Mouse (Mus musculus) heart, postnatal 4 days (tissue): Measurements from ENCODE around the gene Ppp6r2. TPM values are rescaled to one million over a fixed set of nuclear protein-coding genes. Genes with fewer than 3 reads are reported as not detected.
A peak's percentile ranks its signal among the peaks of the same experiment; 100 is the strongest.

Experiments used
- DNase-seq: peaks from one replicate; pipeline ENCODE4 v3.0.0; 2021
- microRNA-seq, 2 experiments: library from miRNA; unstranded; fragments of <30 nt; microRNA quantifications; one replicate each; pipeline ENCODE4 v1.2.0; 2021 to 2022
- total RNA-seq, 2 experiments: library from RNA; stranded (reverse); gene quantifications; 2 replicates each; pipeline ENCODE4 v1.2.3; 2021

Gene Ppp6r2
- total RNA-seq, 2 experiments from 2014 or later, result 51.4 to 54.7 TPM

DNA sequence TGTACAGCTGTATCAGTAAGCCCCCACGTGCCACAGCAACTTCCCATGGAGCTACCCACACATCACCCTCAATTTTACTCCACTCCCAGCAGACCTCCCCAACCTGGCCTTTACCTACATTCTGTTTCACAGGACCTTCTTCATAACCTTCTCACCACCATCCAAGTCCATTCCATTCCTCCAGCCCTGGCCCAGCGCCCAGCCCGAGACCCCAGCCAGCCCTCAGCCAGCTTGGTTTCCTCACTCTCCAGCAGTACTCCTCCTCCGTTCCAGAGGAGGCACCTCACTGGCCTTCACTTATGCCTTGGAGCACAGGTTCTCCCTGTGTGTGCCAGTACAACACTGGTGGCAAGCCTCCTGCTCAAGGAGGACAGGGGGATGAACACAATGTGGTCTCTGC lies 102.0 kb downstream of the Ppp6r2 start:
- DNase-seq, result no peak

DNA sequence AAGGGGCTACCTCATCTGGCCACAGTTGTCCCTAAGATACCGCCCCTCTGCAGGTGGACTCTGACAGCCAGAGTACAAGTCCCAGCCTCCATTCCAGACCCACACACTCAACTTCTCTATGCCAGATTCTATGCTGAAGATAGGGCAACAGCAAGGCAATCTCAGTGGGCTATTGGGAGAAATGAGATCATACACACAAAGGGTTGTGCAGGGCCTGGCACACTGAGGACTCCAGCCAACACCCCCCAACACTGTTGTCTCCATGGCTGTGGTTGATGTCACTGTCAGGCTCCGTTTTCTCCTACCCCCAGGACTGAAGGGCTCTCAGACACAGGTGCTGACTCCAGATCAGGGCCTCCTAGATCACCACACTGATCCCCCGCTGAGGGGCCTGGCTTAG lies 102.8 kb downstream of the Ppp6r2 start:
- no peak for DNase-seq

DNA sequence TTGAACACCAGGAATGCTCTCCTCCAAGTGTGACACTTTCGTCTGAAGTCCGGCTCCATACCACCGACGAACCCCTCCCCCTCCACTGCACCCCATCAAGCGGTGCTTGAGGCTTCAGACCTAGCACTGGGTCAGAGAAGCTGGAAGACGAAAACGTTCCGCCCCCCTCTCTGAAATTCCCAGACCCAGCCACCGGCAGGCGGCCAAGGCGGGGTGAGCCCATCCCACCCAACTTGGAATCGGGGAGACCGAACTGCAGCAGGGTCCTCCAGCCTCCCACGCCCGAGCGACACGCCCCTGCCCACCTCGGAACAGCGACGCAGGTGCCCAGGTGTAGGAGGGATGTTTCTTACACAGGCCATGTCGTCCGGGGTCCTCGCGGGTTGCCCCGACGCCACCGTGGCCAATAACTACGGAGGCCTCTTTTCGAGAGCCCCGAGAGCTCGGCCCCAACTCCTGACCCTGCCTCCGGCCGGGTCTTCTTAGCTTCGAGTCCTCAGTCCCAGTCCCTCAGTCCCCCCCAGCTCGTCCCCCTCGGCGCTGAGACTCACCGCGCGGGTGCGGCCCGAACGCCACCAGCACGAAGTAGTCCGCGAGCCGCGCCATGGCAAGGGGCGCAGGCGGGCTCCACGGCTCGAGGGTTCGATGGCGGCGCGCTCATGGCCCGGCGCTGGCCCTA lies 103.3 kb downstream of the Ppp6r2 start:
- peak; percentile 58 for DNase-seq

DNA sequence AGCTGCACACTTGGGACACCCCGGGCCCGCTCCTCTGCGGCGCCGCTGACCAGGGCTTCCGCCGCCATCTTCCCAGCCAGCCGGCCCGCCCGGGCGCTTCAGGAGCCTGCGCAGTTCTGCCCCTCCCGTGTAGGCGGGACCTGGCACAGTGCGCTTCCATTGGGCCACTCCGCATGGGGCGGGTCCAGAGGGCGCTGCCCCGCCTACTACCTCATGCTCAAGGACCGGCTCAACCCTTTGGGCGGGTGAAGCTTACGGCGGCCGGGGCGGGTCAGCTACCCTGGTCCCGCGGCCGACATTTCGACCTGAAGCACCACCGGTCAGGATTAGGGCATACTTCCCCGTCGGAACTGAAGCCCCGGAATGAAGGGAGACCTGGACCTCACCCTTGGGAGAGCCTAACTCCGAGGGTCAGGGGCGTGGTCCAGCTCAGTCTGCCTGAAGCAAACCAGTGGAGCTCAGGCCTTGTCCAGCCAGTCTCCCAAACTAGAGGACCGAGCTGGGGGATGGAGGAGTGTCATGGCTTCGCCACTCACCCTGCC lies 103.9 kb downstream of the Ppp6r2 start, which contains the start of gene Sbf1:
Gene Sbf1 (minus strand): TSS at position 122 of the 542 bp plus-strand sequence.
- peak; percentile 99 for DNase-seq

DNA sequence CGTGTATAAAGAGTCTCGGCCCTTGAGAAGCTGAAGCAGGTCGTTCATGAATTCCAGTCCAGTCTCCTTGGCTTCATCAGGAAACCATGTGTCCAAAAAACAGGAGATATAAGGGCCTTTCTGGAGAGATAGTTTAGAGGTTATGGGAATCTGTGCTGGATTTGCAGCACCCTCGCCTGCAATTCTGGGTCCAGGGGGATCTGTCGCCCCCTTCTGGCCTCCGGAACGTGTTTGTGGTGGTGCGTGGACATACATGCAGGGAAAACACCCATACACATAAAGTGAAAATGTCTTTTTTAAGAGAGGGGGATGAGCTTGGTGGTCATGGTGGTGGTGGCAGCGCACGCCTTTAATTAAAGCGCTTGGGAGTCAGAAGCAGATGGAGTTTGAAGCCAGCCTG lies 104.8 kb downstream of the Ppp6r2 start:
- DNase-seq, result peak; percentile 33

DNA sequence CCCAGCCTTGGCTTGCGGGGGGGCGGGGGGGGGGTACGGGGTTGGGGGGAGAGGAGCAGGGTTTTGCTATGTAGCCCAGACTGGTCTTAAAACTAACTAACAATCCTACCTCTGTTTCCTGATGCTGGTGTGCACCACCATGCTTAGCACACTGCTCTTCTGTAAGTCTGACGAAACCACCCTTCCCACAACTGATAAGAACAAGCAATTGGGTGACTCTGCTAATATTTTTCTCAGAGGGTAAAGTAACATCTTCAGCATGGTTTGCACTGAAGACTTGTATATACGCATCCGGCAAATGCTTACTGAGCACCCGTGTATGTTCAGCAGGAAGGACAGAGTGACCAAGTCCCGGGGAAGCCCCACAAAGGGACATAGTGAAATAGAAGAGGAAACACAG lies 109.9 kb downstream of the Ppp6r2 start:
- no peak for DNase-seq

DNA sequence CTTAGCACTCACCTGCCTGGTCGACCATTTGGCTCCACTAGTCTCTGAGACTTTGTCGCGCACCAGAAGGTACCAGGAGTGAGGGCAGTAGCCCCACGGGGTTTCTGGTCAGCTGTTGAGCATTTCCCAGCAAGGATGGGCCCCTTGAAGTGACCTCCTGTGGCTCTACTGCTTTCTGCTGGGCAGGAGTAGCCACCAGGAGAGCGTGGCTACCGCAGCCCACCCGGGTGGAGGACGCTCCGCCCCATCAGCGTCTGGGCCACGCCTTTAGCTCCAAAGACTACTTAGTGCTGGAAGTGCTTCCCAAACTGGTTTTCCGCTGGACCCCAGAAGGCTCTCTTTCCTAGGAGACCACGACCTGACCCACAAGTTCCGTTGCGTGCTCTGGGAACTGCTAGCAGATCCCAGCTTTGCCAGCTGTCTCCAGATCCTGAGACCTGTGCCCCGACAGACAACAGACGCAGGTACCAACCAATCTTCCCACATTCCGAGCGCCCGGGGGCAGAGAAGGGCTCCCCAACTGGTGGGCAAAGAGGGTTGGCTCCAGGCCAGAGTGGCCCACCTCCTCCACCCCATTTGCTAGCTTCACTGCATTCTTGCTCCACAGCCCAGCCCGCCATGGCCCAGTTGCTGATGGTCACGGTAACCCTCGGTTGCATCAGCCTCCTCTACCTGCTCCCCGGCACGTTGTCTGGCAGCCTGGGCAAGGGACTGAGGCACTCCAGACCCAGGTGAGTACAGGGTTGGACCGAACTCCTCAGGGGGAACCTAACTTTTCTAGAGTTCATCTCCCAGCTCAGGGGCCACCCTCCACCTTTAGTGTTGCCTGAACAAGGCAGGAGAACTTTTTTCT lies 111.5 kb downstream of the Ppp6r2 start, which contains the start of gene Adm2:
Gene Adm2 (plus strand): TSS at position 51 of the 853 bp plus-strand sequence.
- no peak for DNase-seq

DNA sequence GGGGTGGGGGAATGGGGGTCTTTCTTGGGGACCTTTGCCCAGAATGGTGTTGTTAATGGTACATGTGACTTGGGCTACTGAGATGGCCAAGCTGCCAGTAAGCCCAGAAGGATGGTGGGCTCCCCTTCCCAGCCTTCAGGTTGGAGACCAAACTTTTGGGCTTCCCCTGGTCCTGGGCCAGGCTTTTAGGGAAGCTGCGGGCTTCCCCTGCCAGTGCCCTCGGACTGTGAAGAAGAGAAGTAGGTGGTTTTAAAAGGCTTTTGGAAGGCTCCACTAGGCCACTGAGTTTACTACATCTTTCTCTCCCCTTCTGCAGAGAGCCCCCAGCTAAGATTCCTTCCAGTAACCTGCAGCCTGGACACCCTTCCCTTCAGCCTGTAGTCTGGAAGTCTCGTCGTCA lies 112.3 kb downstream of the Ppp6r2 start:
- DNase-seq, result no peak

DNA sequence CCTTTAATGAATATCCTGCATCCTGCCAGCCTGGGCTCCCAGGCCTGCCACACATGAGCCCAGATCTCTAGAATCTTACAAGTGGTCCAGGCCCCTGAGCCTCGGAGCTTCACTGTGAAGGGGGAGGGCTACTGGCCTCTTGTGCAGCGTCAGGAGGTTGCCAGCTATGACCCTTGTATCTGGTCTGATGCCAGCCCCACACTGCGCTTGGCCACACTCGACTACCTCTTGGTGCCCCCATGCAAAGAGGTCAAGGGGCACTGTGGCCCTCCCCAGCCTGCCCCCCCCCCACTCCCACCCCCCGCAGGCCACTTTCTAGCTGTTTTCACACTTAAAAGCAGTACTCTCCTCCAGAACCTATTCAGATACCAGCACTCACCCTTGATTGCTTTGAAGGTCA lies 115.1 kb downstream of the Ppp6r2 start:
- DNase-seq, result no peak

DNA sequence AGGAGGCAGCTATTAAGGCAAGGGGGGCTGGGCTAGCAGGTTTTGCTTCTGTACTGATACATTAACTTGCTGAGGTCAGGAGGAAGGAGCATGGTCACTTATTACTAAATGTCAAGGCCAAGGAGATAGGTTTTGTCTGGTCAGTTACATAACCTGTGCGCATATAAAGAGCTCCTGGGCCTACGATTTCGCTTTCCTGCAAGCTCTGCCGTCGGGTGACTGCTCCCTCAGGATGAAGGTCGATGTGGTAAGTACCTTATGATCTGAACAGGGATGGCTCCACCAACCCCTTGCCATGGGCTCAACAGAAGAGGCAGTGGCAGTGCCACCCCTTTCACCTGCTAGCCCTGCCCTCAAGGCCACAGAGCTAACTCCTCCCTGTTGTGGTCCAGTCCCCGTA lies 122.9 kb downstream of the Ppp6r2 start, which contains the start of gene Miox:
Gene Miox (plus strand): TSS at position 128 of the 400 bp plus-strand sequence.
- no peak for DNase-seq

DNA sequence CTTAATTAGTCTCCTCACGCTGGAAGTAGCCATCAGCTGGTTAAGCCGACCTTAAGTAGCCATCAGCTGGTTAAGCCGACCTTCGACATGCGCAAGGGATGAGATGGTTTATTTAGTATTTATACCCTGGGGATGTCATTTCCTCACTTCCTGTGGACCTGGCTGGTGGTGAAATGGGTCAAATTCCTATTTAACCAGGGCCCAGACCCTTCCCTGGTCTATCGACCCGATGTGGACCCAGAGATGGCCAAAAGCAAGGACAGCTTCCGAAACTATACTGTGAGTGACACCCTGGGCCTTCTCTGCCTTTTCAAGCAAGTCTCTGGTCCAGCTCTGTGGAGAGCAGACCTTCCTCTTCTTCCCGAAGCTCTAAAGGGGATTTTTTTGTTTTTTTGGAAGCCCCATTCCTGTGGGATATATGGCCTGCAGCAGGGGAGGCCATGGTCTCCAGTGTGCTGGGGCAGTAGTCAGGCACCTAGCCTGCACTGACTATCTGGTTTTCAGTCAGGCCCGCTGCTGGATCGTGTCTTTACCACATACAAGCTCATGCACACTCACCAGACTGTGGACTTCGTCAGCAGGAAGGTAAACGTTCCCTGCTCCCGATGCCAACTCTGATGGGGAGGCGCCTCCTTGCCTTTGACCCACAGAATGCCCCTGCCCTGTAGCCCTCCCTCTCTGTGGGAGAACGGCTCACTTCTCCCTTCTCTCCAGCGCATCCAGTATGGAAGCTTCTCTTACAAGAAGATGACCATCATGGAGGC lies 123.6 kb downstream of the Ppp6r2 start:
- DNase-seq, result no peak

DNA sequence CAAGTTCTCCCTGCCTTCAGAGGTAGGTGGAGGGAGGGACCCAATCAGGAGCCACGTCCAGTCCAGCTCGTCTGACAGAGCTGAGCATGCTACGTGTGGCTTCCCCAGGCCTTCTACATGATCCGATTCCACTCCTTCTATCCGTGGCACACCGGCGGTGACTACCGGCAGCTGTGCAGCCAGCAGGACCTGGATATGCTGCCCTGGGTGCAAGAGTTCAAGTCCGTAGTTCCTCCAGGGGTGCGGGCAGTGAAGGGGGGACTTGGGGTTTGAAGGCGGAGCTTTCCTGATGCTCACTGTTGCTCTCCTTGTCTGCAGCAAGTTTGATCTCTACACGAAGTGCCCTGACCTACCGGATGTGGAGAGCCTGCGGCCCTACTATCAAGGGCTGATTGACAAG lies 125.1 kb downstream of the Ppp6r2 start:
- no peak for DNase-seq

Small RNA genes within 50 kb of the gene (microRNA-seq; reads per million reads assigned to microRNA genes)
- gene Mir6958 (2.8 to 3.5 reads per million in 2 experiments), gene Mir6959 (1.4 to 1.6 reads per million in 2 experiments), gene Mir7118 (0.20 to 0.35 reads per million in 2 experiments)

Other genes with a start within 250 kb of the Ppp6r2 start
- gene Mlc1, start 232.5 kb upstream of the Ppp6r2 start, total RNA-seq, result not detected
- gene Mov10l1, start 228.6 kb upstream of the Ppp6r2 start, total RNA-seq, result 100 to 1,000 TPM; 109 to 121 TPM
- gene Panx2, start 151.8 kb upstream of the Ppp6r2 start, total RNA-seq, result 1 to 10 TPM; 2.1 to 2.3 TPM
- 10 to 100 TPM; 45.1 to 47.6 TPM for gene Trabd, start 136.4 kb upstream of the Ppp6r2 start, total RNA-seq
- gene Selenoo, start 122.5 kb upstream of the Ppp6r2 start, total RNA-seq, result 10 to 100 TPM; 10.0 to 10.2 TPM
- 10 to 100 TPM; 15.9 to 16.1 TPM for gene Tubgcp6, start 88.4 kb upstream of the Ppp6r2 start, total RNA-seq
- gene Hdac10, start 82.9 kb upstream of the Ppp6r2 start, total RNA-seq, result 1 to 10 TPM; 9.0 to 9.5 TPM
- gene Mapk12, start 70.8 kb upstream of the Ppp6r2 start, total RNA-seq, result 10 to 100 TPM; 28.8 to 28.9 TPM
- 1 to 10 TPM; 4.1 to 5.4 TPM for gene Mapk11, start 61.9 kb upstream of the Ppp6r2 start, total RNA-seq
- gene Plxnb2, start 30.8 kb upstream of the Ppp6r2 start, total RNA-seq, result 100 to 1,000 TPM; 132 to 137 TPM
- 10 to 100 TPM in 1 of 2 experiments, 1 to 10 TPM in 1; 8.7 to 10.3 TPM for gene Dennd6b, start 15.1 kb upstream of the Ppp6r2 start, total RNA-seq
- 10 to 100 TPM; 78.6 to 83.4 TPM for gene Sbf1, start 103.8 kb downstream of the Ppp6r2 start, total RNA-seq
- gene Adm2, start 111.2 kb downstream of the Ppp6r2 start, total RNA-seq, result not detected
- not detected for gene Miox, start 122.8 kb downstream of the Ppp6r2 start, total RNA-seq
- gene Lmf2, start 144.1 kb downstream of the Ppp6r2 start, total RNA-seq, result 10 to 100 TPM; 54.0 to 55.5 TPM
- gene Ncaph2, start 144.2 kb downstream of the Ppp6r2 start, total RNA-seq, result 10 to 100 TPM; 91.0 to 99.7 TPM
- 10 to 100 TPM; 13.6 to 14.1 TPM for gene Sco2, start 162.3 kb downstream of the Ppp6r2 start, total RNA-seq
- under 1 TPM; 0.31 to 0.72 TPM for gene Tymp, start 165.5 kb downstream of the Ppp6r2 start, total RNA-seq
- gene Odf3b, start 167.7 kb downstream of the Ppp6r2 start, total RNA-seq, result under 1 TPM; 0.26 to 0.72 TPM
- gene Klhdc7b, start 173.4 kb downstream of the Ppp6r2 start, total RNA-seq, result not detected
- gene Syce3, start 198.9 kb downstream of the Ppp6r2 start, total RNA-seq, result not detected
- 100 to 1,000 TPM; 585 to 617 TPM for gene Cpt1b, start 214.3 kb downstream of the Ppp6r2 start, total RNA-seq
- 1 to 10 TPM; 1.1 to 1.8 TPM for gene C730034F03Rik, start 218.0 kb downstream of the Ppp6r2 start, total RNA-seq
- 10 to 100 TPM in 1 of 2 experiments, 1 to 10 TPM in 1; 2.1 to 11.6 TPM for gene Gm44502, start 218.1 kb downstream of the Ppp6r2 start, total RNA-seq
- 10 to 100 TPM; 68.2 to 94.0 TPM for gene Chkb, start 218.4 kb downstream of the Ppp6r2 start, total RNA-seq
- gene Mapk8ip2, start 242.4 kb downstream of the Ppp6r2 start, total RNA-seq, result under 1 TPM; 0.10 to 0.34 TPM